Mouse (Mus musculus) thymus, adult 2 months (tissue): ENCODE data around the gene Sstr3.

Experiments used
- CTCF ChIP-seq: fragments of 200-500 bp; IDR thresholded peaks from 2 replicates; pipeline ENCODE4 v1.5.1; 2012; ENCODE audit warnings: mild to moderate bottlenecking, control low read depth, low read length, moderate library complexity, borderline replicate concordance; ENCODE audit not compliant: control insufficient read depth, poor library complexity, insufficient read depth; ENCODE audit errors: extremely low read depth
- POLR2A ChIP-seq: fragments of 200-500 bp; IDR thresholded peaks from 2 replicates; pipeline ENCODE4 v1.6.1; 2012; ENCODE audit warnings: mild to moderate bottlenecking, low read length, control low read depth, moderate library complexity; ENCODE audit not compliant: control insufficient read depth, poor library complexity, insufficient read depth; ENCODE audit errors: extremely low read depth

- TF ChIP-seq POLR2A (no peak), CTCF (no peak)
Measured at GRCm38 (mm10) chr15:78505541-78505940, 38.9 kb downstream of the Sstr3 start.
